Comparison of ENCODE assay signal across 10 mouse cellular contexts in the genomic region with DNA sequence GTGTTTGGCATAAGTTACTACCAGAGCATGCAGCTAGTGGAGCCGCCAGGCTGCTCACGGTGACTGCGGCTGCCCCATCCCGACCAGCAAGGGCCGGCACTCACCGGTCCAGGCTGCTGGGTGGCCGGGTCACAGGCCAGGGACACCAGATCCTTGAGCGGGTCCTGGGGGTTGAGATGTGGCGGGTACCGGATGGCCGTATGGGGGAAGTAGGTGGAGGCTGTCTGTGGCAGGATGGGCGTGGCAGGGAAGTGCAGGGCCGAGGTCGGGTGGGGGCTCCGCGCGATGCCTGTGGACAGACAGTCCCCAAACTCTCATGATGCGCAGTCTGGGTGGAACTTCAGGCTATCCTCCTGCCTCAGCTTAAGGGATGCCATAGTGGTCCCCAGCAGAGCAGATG. TPM values are rescaled to one million over a fixed set of nuclear protein-coding genes. Genes with fewer than 3 reads are reported as not detected.
DNase-seq lines count a peak whose midpoint lies in the region; ATAC-seq and TF ChIP-seq lines count a peak whose summit lies in the region.
"Had no signal": no experiment of that assay in that cellular context is flagged by ENCODE, and none has a peak within 500 bp of the region (broad histone marks: within the 10 kb centered on the region; RNA-seq: fewer than 3 reads in every experiment).

No protein-coding gene starts in this region.

- H3K4me3 ChIP-seq in gastrocnemius, adult 2 months = peak overlapping the region; percentile 32
- H3K4me3 ChIP-seq in neural tube, embryonic 13.5 days = no peak overlapping the region
- H3K4me3 ChIP-seq in limb, embryonic 15.5 days = no peak overlapping the region
- H3K4me3 ChIP-seq: limb, embryonic 13.5 days had no signal

- TF ChIP-seq CTCF in gastrocnemius, adult 2 months (IDR thresholded peaks at IDR 0.05) = no peak

- H3K9ac ChIP-seq in neural tube, embryonic 13.5 days = 0 out of 2 replicates have a peak overlapping the region, but pooled peaks have one; percentile 26
- H3K9ac ChIP-seq in limb, embryonic 15.5 days = no peak overlapping the region
- H3K9ac ChIP-seq: limb, embryonic 13.5 days had no signal

- peaks cover 87% of the 10 kb centered on the region for H3K4me1 ChIP-seq in neural tube, embryonic 13.5 days (replicated peaks)
- peaks cover 87% of the 10 kb centered on the region for H3K4me1 ChIP-seq in limb, embryonic 15.5 days

- H3K4me2 ChIP-seq in neural tube, embryonic 13.5 days = no peak overlapping the region
- no peak overlapping the region for H3K4me2 ChIP-seq in limb, embryonic 15.5 days
- H3K4me2 ChIP-seq: limb, embryonic 13.5 days had no signal

- 54% methylated on average over 17 of the region's 18 CpGs for WGBS in neural tube, embryonic 13.5 days
- 54% methylated on average over 18 of the region's 18 CpGs for WGBS in limb, embryonic 15.5 days

- DNase-seq in gastrocnemius, adult 2 months = peak; percentile 62
- DNase-seq in gastrocnemius, postnatal 10 days = no peak
- DNase-seq in neural tube, embryonic 10.5 days (ENCODE audit: extremely low spot score, low spot score) = no peak
- peak; percentile 40 for DNase-seq in splenic B cell, adult 2 months (ENCODE audit: low read depth, low spot score)
- no peak for DNase-seq in adrenal gland, adult 18-20 months (ENCODE audit: low spot score in 2 of 2)
- DNase-seq in layer of hippocampus, adult 9-10 months (ENCODE audit: low spot score) = no peak
- DNase-seq: adrenal gland, postnatal 14 days had no signal

- peaks cover 53% of the 10 kb centered on the region for H3K36me3 ChIP-seq in neural tube, embryonic 13.5 days
- peaks cover 75% of the 10 kb centered on the region for H3K36me3 ChIP-seq in limb, embryonic 15.5 days
- peaks cover 3% of the 10 kb centered on the region; the same call in 1 of the 2 replicates for H3K36me3 ChIP-seq in splenic B cell, adult 2 months (ENCODE audit: control insufficient read depth, insufficient read depth, low read length, poor library complexity, severe bottlenecking)

- intact Hi-C loops in gastrocnemius, adult 2 months (cut with DNase I) = no loop called here

- no peak for ATAC-seq in neural tube, embryonic 13.5 days (ENCODE audit: low read depth)
- no peak for ATAC-seq in limb, embryonic 15.5 days (ENCODE audit: insufficient number of reproducible peaks, low FRiP score, low TSS enrichment, low read depth)

- H3K27ac ChIP-seq in gastrocnemius, adult 2 months = peak overlapping the region; percentile 97
- H3K27ac ChIP-seq in neural tube, embryonic 13.5 days (replicated peaks) = no peak overlapping the region; the same call in 1 of the 2 replicates
- peak overlapping the region; percentile 62; the same call in 1 of the 2 replicates for H3K27ac ChIP-seq in limb, embryonic 15.5 days
- H3K27ac ChIP-seq: limb, embryonic 13.5 days had no signal

- H3K9me3 ChIP-seq in neural tube, embryonic 13.5 days = no peaks in the 10 kb centered on the region
- H3K9me3 ChIP-seq in limb, embryonic 15.5 days = no peaks in the 10 kb centered on the region
- H3K9me3 ChIP-seq: limb, embryonic 13.5 days had no signal

- H3K27me3 ChIP-seq in neural tube, embryonic 13.5 days = peaks cover 24% of the 10 kb centered on the region
- H3K27me3 ChIP-seq in limb, embryonic 15.5 days = no peaks in the 10 kb centered on the region; the same call in 1 of the 2 replicates
- no peaks in the 10 kb centered on the region; the same call in 1 of the 2 replicates for H3K27me3 ChIP-seq in splenic B cell, adult 2 months (ENCODE audit: control insufficient read depth, insufficient read depth, low read length, poor library complexity, severe bottlenecking)

RNA-seq across cellular contexts. Expression of gene Smim24, which starts 11.9 kb away (rescaled TPM):
- not detected for total RNA-seq in gastrocnemius, adult 2 months (2021)
- total RNA-seq in gastrocnemius, postnatal 10 days (2021) = under 1 TPM in 1 of 2 experiments, not detected in 1; 0.65 TPM
- 1.8 and 3.1 TPM in 2 replicates for polyA plus RNA-seq in neural tube, embryonic 13.5 days (2015; fragmentation: Nextera tagmentation; extraction: Ambion mirVana)
- polyA plus RNA-seq in limb, embryonic 15.5 days (2015; fragmentation: Nextera tagmentation; extraction: Ambion mirVana) = 2.9 and 3.6 TPM in 2 replicates
- 1 to 10 TPM; 1.1 to 1.2 TPM for total RNA-seq in adrenal gland, adult 18-20 months (2021)

RNA-seq across cellular contexts. Expression of gene Gm48552, which starts 15.9 kb away (rescaled TPM):
- 1 to 10 TPM in 1 of 2 experiments, under 1 TPM in 1; 0.84 to 1.0 TPM for total RNA-seq in gastrocnemius, adult 2 months (2021)
- 1 to 10 TPM in 1 of 2 experiments, under 1 TPM in 1; 0.33 to 2.0 TPM for total RNA-seq in gastrocnemius, postnatal 10 days (2021)
- 1.3 and 2.5 TPM in 2 replicates for polyA plus RNA-seq in neural tube, embryonic 13.5 days (2015; fragmentation: Nextera tagmentation; extraction: Ambion mirVana)
- polyA plus RNA-seq in limb, embryonic 15.5 days (2015; fragmentation: Nextera tagmentation; extraction: Ambion mirVana) = 0.51 and 1.7 TPM in 2 replicates
- 1 to 10 TPM; 1.4 to 2.6 TPM for total RNA-seq in adrenal gland, adult 18-20 months (2021)

RNA-seq across cellular contexts. Expression of gene Gm48551, which starts 20.5 kb away (rescaled TPM):
- 1 to 10 TPM in 1 of 2 experiments, under 1 TPM in 1; 0.87 to 2.8 TPM for total RNA-seq in gastrocnemius, adult 2 months (2021)
- under 1 TPM; 0.40 to 0.45 TPM for total RNA-seq in gastrocnemius, postnatal 10 days (2021)
- 5.2 and 8.2 TPM in 2 replicates for polyA plus RNA-seq in neural tube, embryonic 13.5 days (2015; fragmentation: Nextera tagmentation; extraction: Ambion mirVana)
- polyA plus RNA-seq in limb, embryonic 15.5 days (2015; fragmentation: Nextera tagmentation; extraction: Ambion mirVana) = 2.1 and 3.1 TPM in 2 replicates
- total RNA-seq in adrenal gland, adult 18-20 months (2021) = 1 to 10 TPM; 1.5 to 1.9 TPM

RNA-seq across cellular contexts. Expression of gene Dohh, which starts 20.5 kb away (rescaled TPM):
- total RNA-seq in gastrocnemius, adult 2 months (2021) = 10 to 100 TPM; 38.1 to 39.8 TPM
- 10 to 100 TPM; 40.3 to 46.7 TPM for total RNA-seq in gastrocnemius, postnatal 10 days (2021)
- 72.2 and 75.2 TPM in 2 replicates for polyA plus RNA-seq in neural tube, embryonic 13.5 days (2015; fragmentation: Nextera tagmentation; extraction: Ambion mirVana)
- polyA plus RNA-seq in limb, embryonic 15.5 days (2015; fragmentation: Nextera tagmentation; extraction: Ambion mirVana) = 79.8 and 88.7 TPM in 2 replicates
- 10 to 100 TPM; 49.1 to 50.5 TPM for total RNA-seq in adrenal gland, adult 18-20 months (2021)

RNA-seq across cellular contexts. Expression of gene Fzr1, which starts 26.4 kb away (rescaled TPM):
- 10 to 100 TPM; 14.0 to 18.8 TPM for total RNA-seq in gastrocnemius, adult 2 months (2021)
- total RNA-seq in gastrocnemius, postnatal 10 days (2021) = 10 to 100 TPM; 17.6 to 24.1 TPM
- 105 and 112 TPM in 2 replicates for polyA plus RNA-seq in neural tube, embryonic 13.5 days (2015; fragmentation: Nextera tagmentation; extraction: Ambion mirVana)
- polyA plus RNA-seq in limb, embryonic 15.5 days (2015; fragmentation: Nextera tagmentation; extraction: Ambion mirVana) = 82.2 and 90.9 TPM in 2 replicates
- total RNA-seq in adrenal gland, adult 18-20 months (2021) = 10 to 100 TPM; 35.1 to 35.2 TPM

Comparison
In these comparisons a context has a peak if more than half of its experiments do, and no peak if none do; other contexts are left out.
1. DNase-seq: peak in gastrocnemius, adult 2 months (single experiment) and splenic B cell, adult 2 months (single experiment); none in gastrocnemius, postnatal 10 days (single experiment), neural tube, embryonic 10.5 days (single experiment), adrenal gland, adult 18-20 months (0 of 2) and layer of hippocampus, adult 9-10 months (single experiment).